Mouse (Mus musculus) spleen, adult 2 months (tissue): ENCODE measurements around the gene Crhr2.

Experiments
- CTCF ChIP-seq: fragments of 200-500 bp; IDR thresholded peaks from 2 replicates; pipeline ENCODE4 v1.5.1; 2011; ENCODE audit warnings: mild to moderate bottlenecking, inconsistent platforms; ENCODE audit not compliant: insufficient read depth, insufficient read length, insufficient replicate concordance; ENCODE audit errors: extremely low read depth
- POLR2A ChIP-seq: fragments of 200-500 bp; IDR thresholded peaks from 2 replicates; pipeline ENCODE4 v1.6.1; 2011; ENCODE audit warnings: low read depth, low read length, inconsistent platforms

DNA sequence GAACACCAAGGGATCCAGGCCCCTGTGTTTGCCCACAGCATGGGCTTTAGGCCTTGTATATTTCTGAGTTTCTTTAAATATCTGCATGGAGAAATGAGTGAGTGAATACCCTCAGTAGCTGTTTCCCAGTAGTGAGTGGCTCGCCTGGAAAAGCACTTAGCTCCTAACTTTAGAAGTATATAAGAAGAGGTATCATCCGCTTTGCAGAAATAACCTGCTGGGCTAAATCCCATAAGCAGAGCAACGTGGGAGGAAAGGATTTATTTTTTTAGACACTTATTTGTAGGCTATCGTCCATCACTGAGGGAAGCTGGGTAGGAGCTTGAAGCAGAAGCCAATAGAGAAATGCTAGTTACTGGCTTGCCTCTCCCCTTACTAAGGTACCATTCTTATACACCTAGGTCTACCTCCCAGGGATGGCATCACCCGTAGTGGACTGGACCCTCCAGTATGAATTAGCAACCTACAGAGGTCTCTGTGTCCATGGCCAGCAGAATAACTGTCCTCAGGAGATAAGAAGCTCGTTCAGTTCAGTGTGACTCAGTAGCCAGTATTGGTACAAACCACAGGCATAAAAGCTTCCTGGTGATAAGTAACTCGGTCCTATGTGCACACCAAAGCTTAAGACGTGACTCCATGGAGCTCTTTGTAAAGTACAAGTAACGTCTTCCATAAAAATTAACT, 68.9 kb downstream of the Crhr2 start:
- TF ChIP-seq POLR2A (no peak), CTCF (no peak)
